Mouse (Mus musculus) midbrain, embryonic 11.5 days (tissue): ENCODE results near the gene Daxx. TPM values are rescaled to one million over a fixed set of nuclear protein-coding genes. Genes with fewer than 3 reads are reported as not detected.

Experiments
- ATAC-seq: fragments of 200-750 bp; cut with Nextera tagmentation; 2 replicates; pipeline ENCODE4 v1.8.0; 2017; ENCODE audit warnings: moderate TSS enrichment, moderate library complexity; ENCODE audit not compliant: low FRiP score
- DNase-seq: peaks from one replicate; pipeline ENCODE4 v3.0.0; 2015; ENCODE audit warnings: low spot score; ENCODE audit errors: missing footprints
- H3K27ac ChIP-seq: fragments of 300-500 bp; sonication (generic); 2 replicates; pipeline ENCODE4 v1.5.1; 2014; ENCODE audit warnings: low read depth, low read length
- H3K27me3 ChIP-seq: fragments of 300-500 bp; sonication (generic); 2 replicates; pipeline ENCODE4 v1.6.1; 2014; ENCODE audit warnings: mild to moderate bottlenecking, low read length, moderate library complexity, mixed read lengths; ENCODE audit not compliant: control insufficient read depth, insufficient read depth
- H3K36me3 ChIP-seq: fragments of 300-500 bp; sonication (generic); 2 replicates; pipeline ENCODE4 v1.6.1; 2014; ENCODE audit warnings: mild to moderate bottlenecking, low read length, moderate library complexity, mixed read lengths; ENCODE audit not compliant: control insufficient read depth, insufficient read depth
- H3K4me1 ChIP-seq: fragments of 300-500 bp; sonication (generic); 2 replicates; pipeline ENCODE4 v1.6.1; 2014; ENCODE audit warnings: low read length; ENCODE audit not compliant: control insufficient read depth, insufficient read depth
- H3K4me2 ChIP-seq: fragments of 300-500 bp; sonication (generic); 2 replicates; pipeline ENCODE4 v1.6.1; 2014; ENCODE audit warnings: mild to moderate bottlenecking, moderate library complexity
- H3K4me3 ChIP-seq: fragments of 300-500 bp; sonication (generic); 2 replicates; pipeline ENCODE4 v1.5.1; 2014; ENCODE audit warnings: low read depth, low read length
- H3K9ac ChIP-seq: fragments of 300-500 bp; sonication (generic); 2 replicates; pipeline ENCODE4 v1.6.1; 2014; ENCODE audit warnings: low read length
- H3K9me3 ChIP-seq: fragments of 300-500 bp; sonication (generic); 2 replicates; pipeline ENCODE4 v1.6.1; 2016; ENCODE audit warnings: low read length; ENCODE audit not compliant: control insufficient read depth
- WGBS: fragments of 180-500 bp; shearing (Covaris S2); extraction: QIAGEN DNeasy Blood & Tissue Kit; methylation state at CpG from one replicate; pipeline ENCODE4 v1.1.7; 2014; 5-methylcytosine and 5-hydroxymethylcytosine counted together
- polyA plus RNA-seq: library from polyadenylated mRNA; unstranded; fragments of >200 nt; fragmentation: Nextera tagmentation; extraction: Ambion mirVana; gene quantifications from 2 replicates; pipeline ENCODE4 v1.2.1, GENCODE M21; 2014

The Daxx gene
- polyA plus RNA-seq, 1 experiment from 2014 or later = 60.4 TPM

- WGBS = 1% methylated on average over 33 of the region's 33 CpGs
- Histone ChIP-seq H3K9ac (peak overlapping the region; percentile 99), H3K4me2 (peak overlapping the region; percentile 99), H3K4me1 (peaks cover 44% of the 10 kb centered on the region), H3K4me3 (peak overlapping the region; percentile 98), H3K27ac (peak overlapping the region; percentile 84), H3K36me3 (peaks cover 28% of the 10 kb centered on the region), H3K27me3 (no peaks in the 10 kb centered on the region), H3K9me3 (no peaks in the 10 kb centered on the region)
- DNase-seq (peak; percentile 83), ATAC-seq (peak; percentile 48)
These were observed 45.7 kb downstream of the Daxx start for GRCm38 (mm10) chr17:33954646-33955554.

- no peaks in the 10 kb centered on the region for H3K27me3 ChIP-seq
- H3K4me2 ChIP-seq = peak within 1 kb of the TSS; percentile 99
- H3K9me3 ChIP-seq = no peaks in the 10 kb centered on the region
- peak within 1 kb of the TSS; percentile 98 for H3K4me3 ChIP-seq
- H3K9ac ChIP-seq = peak within 1 kb of the TSS; percentile 99
- H3K36me3 ChIP-seq = peaks cover 24% of the 10 kb centered on the region
- peaks cover 44% of the 10 kb centered on the region for H3K4me1 ChIP-seq
- H3K27ac ChIP-seq = peak within 1 kb of the TSS; percentile 84
- under 1% methylated on average over 50 of the region's 50 CpGs for WGBS
- DNase-seq (peak; percentile 100), ATAC-seq (peak; percentile 88)
These were observed 46.5 kb downstream of the Daxx start, which contains the start of the genes Vps52 and Rps18 for GRCm38 (mm10) chr17:33955555-33956214. Vps52 (plus strand) TSS chr17:33955812. Rps18 (minus strand) TSS chr17:33956001.

GRCm38 (mm10) chr17:33956336-33956735, 47.1 kb downstream of the Daxx start:
- Histone ChIP-seq H3K4me3 (peak overlapping the region; percentile 98), H3K9ac (peak overlapping the region; percentile 82), H3K27me3 (no peaks in the 10 kb centered on the region), H3K36me3 (peaks cover 24% of the 10 kb centered on the region), H3K4me2 (peak overlapping the region; percentile 78), H3K9me3 (no peaks in the 10 kb centered on the region), H3K4me1 (peaks cover 38% of the 10 kb centered on the region), H3K27ac (no peak overlapping the region)
- DNase-seq = no peak
- no peak for ATAC-seq
- 9% methylated on average over 10 of the region's 10 CpGs for WGBS

GRCm38 (mm10) chr17:33957493-33957892, 48.3 kb downstream of the Daxx start:
- Histone ChIP-seq H3K27ac (no peak overlapping the region), H3K36me3 (peaks cover 18% of the 10 kb centered on the region; the same call in 1 of the 2 replicates), H3K4me1 (peaks cover 28% of the 10 kb centered on the region), H3K9me3 (no peaks in the 10 kb centered on the region), H3K9ac (no peak overlapping the region), H3K27me3 (no peaks in the 10 kb centered on the region), H3K4me2 (no peak overlapping the region), H3K4me3 (no peak overlapping the region)
- DNase-seq = no peak
- 84% methylated on average over 6 of the region's 6 CpGs for WGBS
- ATAC-seq = no peak

- no peak for DNase-seq
- H3K36me3 ChIP-seq = peaks cover 16% of the 10 kb centered on the region
These were observed 49.2 kb downstream of the Daxx start for GRCm38 (mm10) chr17:33958451-33958850.

GRCm38 (mm10) chr17:33959135-33959534, 49.9 kb downstream of the Daxx start:
- Histone ChIP-seq H3K9me3 (no peaks in the 10 kb centered on the region), H3K9ac (no peak overlapping the region), H3K4me3 (no peak overlapping the region), H3K4me1 (peaks cover 14% of the 10 kb centered on the region), H3K27me3 (no peaks in the 10 kb centered on the region), H3K36me3 (peaks cover 15% of the 10 kb centered on the region), H3K27ac (no peak overlapping the region), H3K4me2 (no peak overlapping the region)
- no peak for DNase-seq
- ATAC-seq = no peak
- 93% methylated on average over 13 of the region's 13 CpGs for WGBS

More at GRCm38 (mm10) chr17:33958451-33958850, 49.2 kb downstream of the Daxx start:
- Histone ChIP-seq H3K9ac (no peak overlapping the region), H3K4me3 (no peak overlapping the region), H3K4me1 (peaks cover 19% of the 10 kb centered on the region), H3K27me3 (no peaks in the 10 kb centered on the region), H3K27ac (no peak overlapping the region), H3K4me2 (no peak overlapping the region), H3K9me3 (no peaks in the 10 kb centered on the region)
- 95% methylated on average over 11 of the region's 11 CpGs for WGBS
- ATAC-seq = no peak

GRCm38 (mm10) chr17:33959948-33960347, 50.7 kb downstream of the Daxx start:
- Histone ChIP-seq H3K4me2 (no peak overlapping the region), H3K4me1 (peaks cover 7% of the 10 kb centered on the region), H3K9ac (no peak overlapping the region), H3K27ac (no peak overlapping the region), H3K27me3 (no peaks in the 10 kb centered on the region), H3K36me3 (peaks cover 15% of the 10 kb centered on the region), H3K9me3 (no peaks in the 10 kb centered on the region), H3K4me3 (no peak overlapping the region)
- WGBS = 91% methylated on average over 15 of the region's 15 CpGs
- DNase-seq (no peak), ATAC-seq (no peak)

- Histone ChIP-seq H3K9ac (no peak overlapping the region), H3K27ac (no peak overlapping the region), H3K4me2 (no peak overlapping the region), H3K27me3 (no peaks in the 10 kb centered on the region), H3K9me3 (no peaks in the 10 kb centered on the region), H3K36me3 (peaks cover 15% of the 10 kb centered on the region), H3K4me1 (no peaks in the 10 kb centered on the region), H3K4me3 (no peak overlapping the region)
- DNase-seq (no peak), ATAC-seq (no peak)
- WGBS = 96% methylated on average over 7 of the region's 7 CpGs
These were observed 53.7 kb downstream of the Daxx start for GRCm38 (mm10) chr17:33962876-33963275.
